Mouse (Mus musculus): Measurements from ENCODE around the gene Zfp385b. TPM values are rescaled to one million over a fixed set of nuclear protein-coding genes. Genes with fewer than 3 reads are reported as not detected.

Gene Zfp385b
- polyA plus RNA-seq, 1 experiment from 2014 or later: 6.8 TPM

DNA sequence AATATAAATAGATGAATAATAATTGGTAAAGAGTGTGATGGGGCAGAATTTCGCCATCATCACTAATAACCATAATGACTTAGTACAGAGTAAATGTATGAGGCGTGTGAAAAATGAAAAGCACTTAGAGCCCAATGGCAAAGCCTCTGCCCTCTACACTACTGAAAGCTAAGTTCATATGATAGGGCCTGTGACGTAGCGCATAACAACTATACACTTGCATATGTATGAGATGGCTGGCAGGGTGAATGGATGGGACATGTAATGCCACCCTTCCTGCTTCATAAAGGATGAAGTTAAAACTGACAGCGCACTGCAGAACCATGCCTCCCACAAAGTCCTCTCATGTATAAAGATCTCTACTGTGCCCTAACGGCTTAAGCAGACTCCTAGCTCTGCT lies 226.9 kb downstream of the Zfp385b start:
- Histone ChIP-seq H3K36me3 (ENCODE audit: control insufficient read depth, insufficient read depth, low read length) (no peaks in the 10 kb centered on the region), H3K4me2 (ENCODE audit: low read depth, low read length) (no peak overlapping the region), H3K9ac (ENCODE audit: low read depth, low read length) (no peak overlapping the region), H3K9me3 (ENCODE audit: control insufficient read depth, low read length) (no peaks in the 10 kb centered on the region), H3K27me3 (replicated peaks; ENCODE audit: control insufficient read depth, insufficient read depth, low read length) (no peaks in the 10 kb centered on the region), H3K4me1 (ENCODE audit: control insufficient read depth, insufficient read depth, low read length) (no peaks in the 10 kb centered on the region), H3K27ac (ENCODE audit: low read length) (no peak overlapping the region), H3K4me3 (ENCODE audit: low read length) (no peak overlapping the region)
- 88% methylated on average over 6 of the region's 6 CpGs for WGBS
- ATAC-seq: no peak

DNA sequence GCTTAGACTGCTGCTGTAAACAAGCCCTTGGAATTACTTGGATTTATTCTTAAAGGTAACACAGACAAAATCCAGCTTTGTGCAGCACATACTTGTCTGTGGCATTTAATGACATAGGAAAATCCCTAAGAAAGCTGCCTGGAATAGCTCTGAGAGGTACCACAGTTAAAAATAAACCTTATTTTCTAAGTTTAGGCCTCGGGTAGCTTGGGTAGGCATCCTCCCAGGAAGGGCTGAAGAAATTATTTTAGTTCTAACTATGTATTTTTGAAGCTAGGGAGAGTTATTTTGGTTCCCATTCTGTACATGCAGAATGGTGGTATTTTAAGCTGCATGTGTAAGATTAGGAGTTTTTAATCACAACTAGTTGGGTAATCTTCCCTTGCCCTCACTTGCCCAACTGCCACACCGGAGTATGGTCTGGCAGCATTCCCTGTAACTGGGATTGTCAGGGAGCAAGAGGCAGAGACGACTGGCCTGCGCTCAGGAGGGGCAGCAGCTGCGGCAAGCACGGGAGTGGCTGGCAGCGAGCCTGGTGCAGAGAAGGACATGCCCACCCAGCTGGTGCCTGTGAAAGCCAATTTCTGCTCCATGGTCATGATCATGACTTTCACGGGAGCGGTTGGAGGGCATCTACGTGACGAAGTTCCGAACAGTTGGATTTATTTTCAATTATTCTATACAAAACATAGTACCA lies 230.1 kb downstream of the Zfp385b start:
- Histone ChIP-seq H3K27ac (ENCODE audit: low read length) (no peak overlapping the region), H3K4me3 (ENCODE audit: low read length) (no peak overlapping the region), H3K9me3 (ENCODE audit: control insufficient read depth, low read length) (no peaks in the 10 kb centered on the region), H3K9ac (ENCODE audit: low read depth, low read length) (no peak overlapping the region), H3K36me3 (ENCODE audit: control insufficient read depth, insufficient read depth, low read length) (no peaks in the 10 kb centered on the region), H3K4me2 (ENCODE audit: low read depth, low read length) (no peak overlapping the region), H3K4me1 (ENCODE audit: control insufficient read depth, insufficient read depth, low read length) (no peaks in the 10 kb centered on the region), H3K27me3 (replicated peaks; ENCODE audit: control insufficient read depth, insufficient read depth, low read length) (no peaks in the 10 kb centered on the region)
- WGBS: 78% methylated on average over 12 of the region's 12 CpGs
- ATAC-seq: no peak

DNA sequence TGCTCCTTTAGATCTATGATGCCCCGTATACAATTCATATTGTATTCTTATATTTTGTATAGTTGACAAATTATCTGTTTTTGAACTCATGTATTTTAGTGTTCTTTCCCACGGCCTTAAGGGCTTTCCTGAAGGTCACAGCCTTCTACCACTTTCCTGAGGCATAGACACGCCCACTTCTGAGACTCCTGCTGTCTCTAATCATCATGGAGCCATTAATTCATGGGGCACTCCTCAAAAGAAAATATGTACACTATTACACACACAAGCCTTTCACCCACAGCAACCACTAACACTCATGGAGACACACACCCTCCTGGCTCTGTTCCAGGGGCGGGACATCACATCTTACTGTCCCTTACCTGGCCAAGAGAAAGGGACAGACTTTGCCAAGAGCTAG lies 232.1 kb downstream of the Zfp385b start:
- H3K4me2 ChIP-seq (ENCODE audit: low read depth, low read length): no peak overlapping the region
- no peaks in the 10 kb centered on the region for H3K4me1 ChIP-seq (ENCODE audit: control insufficient read depth, insufficient read depth, low read length)
- H3K9ac ChIP-seq (ENCODE audit: low read depth, low read length): no peak overlapping the region
- no peak overlapping the region for H3K4me3 ChIP-seq (ENCODE audit: low read length)
- 79% methylated on average over 4 of the region's 4 CpGs for WGBS
- H3K36me3 ChIP-seq (ENCODE audit: control insufficient read depth, insufficient read depth, low read length): no peaks in the 10 kb centered on the region
- no peaks in the 10 kb centered on the region for H3K27me3 ChIP-seq (replicated peaks; ENCODE audit: control insufficient read depth, insufficient read depth, low read length)
- ATAC-seq: no peak
- H3K9me3 ChIP-seq (ENCODE audit: control insufficient read depth, low read length): no peaks in the 10 kb centered on the region
- H3K27ac ChIP-seq (ENCODE audit: low read length): no peak overlapping the region

DNA sequence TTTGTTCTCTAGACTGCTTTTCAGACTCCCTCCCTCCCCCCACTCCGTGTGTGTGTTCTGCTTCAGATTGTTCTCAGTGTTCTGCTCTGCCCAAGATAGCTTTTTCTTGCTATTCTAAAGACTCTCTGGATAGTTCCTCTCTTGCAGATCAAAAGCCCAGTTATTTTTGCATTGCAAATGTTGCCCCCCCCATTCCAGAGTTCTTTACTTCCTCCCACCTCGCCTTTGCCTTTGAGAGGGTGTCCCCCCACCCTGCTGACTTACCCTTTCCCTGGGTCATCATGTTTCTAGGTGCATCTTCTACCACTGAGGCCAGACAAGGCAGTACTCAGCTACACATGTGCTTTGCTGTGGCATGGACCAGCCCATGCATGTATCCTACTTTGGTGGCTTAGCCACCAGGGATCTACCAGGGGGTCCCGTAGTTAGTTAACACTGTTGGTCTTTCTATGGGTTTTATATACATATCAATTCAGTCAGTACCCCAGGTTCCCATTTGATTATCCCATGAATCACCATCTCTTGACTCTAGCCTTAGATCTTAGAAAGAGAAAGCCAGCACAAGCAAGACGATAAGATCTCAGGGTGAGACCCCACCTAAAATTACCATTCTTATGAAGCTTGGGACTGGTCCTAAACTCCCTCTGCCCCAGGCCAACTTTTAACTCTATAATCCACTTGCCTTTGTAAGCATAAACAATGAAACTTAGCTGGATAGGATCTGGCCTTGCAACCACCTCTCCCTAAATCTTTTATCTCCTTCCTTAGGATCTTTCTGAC lies 232.7 kb downstream of the Zfp385b start:
- Histone ChIP-seq H3K36me3 (ENCODE audit: control insufficient read depth, insufficient read depth, low read length) (no peaks in the 10 kb centered on the region), H3K4me3 (ENCODE audit: low read length) (no peak overlapping the region), H3K4me1 (ENCODE audit: control insufficient read depth, insufficient read depth, low read length) (no peaks in the 10 kb centered on the region), H3K4me2 (ENCODE audit: low read depth, low read length) (no peak overlapping the region), H3K9ac (ENCODE audit: low read depth, low read length) (no peak overlapping the region), H3K9me3 (ENCODE audit: control insufficient read depth, low read length) (no peaks in the 10 kb centered on the region), H3K27ac (ENCODE audit: low read length) (no peak overlapping the region), H3K27me3 (replicated peaks; ENCODE audit: control insufficient read depth, insufficient read depth, low read length) (no peaks in the 10 kb centered on the region)
- 78% methylated on average over 4 of the region's 4 CpGs for WGBS
- ATAC-seq: no peak

DNA sequence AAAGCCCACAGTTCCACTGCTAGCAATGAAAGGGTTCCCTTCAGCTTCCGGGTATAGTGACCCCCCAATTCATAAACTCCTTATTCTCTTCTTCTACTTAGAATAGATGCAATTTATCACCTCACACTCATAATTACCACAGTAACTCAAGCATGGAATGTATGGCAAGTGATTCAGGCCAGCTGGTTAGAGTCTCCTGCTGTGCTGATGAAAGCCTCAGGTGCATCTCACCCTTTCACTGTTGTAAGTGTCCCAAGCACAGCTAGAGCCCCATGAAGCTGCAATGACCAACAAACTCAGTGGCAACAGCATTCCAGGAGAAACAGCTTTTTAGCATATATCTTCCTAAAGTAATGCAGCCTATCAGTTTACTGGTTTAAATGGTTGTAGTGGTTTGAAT lies 235.9 kb downstream of the Zfp385b start:
- H3K36me3 ChIP-seq (ENCODE audit: control insufficient read depth, insufficient read depth, low read length): no peaks in the 10 kb centered on the region
- H3K4me1 ChIP-seq (ENCODE audit: control insufficient read depth, insufficient read depth, low read length): no peaks in the 10 kb centered on the region
- 71% methylated on average over 1 of the region's 1 CpGs for WGBS
- H3K27me3 ChIP-seq (replicated peaks; ENCODE audit: control insufficient read depth, insufficient read depth, low read length): no peaks in the 10 kb centered on the region
- H3K9me3 ChIP-seq (ENCODE audit: control insufficient read depth, low read length): no peaks in the 10 kb centered on the region
- no peak for ATAC-seq
- no peak overlapping the region for H3K4me3 ChIP-seq (ENCODE audit: low read length)
- H3K9ac ChIP-seq (ENCODE audit: low read depth, low read length): no peak overlapping the region
- H3K4me2 ChIP-seq (ENCODE audit: low read depth, low read length): no peak overlapping the region
- H3K27ac ChIP-seq (ENCODE audit: low read length): no peak overlapping the region

DNA sequence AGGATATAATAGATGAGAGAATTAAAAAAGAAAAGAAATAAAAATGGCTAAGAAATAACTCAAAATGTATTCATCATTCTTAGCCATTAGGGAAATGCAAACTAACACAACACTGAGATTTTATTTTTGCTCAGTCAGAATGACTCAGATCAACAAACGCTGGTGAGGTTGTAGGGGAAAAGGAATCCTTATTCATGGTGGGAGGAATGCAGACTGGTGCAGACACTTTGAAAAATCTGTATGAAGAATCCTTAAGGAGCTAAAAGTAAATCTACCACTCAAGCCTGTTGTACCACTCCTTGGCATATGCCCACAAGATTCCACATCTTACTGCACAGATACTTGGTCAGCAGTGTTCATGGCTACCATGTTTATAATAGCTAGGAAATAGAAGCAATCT lies 242.9 kb downstream of the Zfp385b start:
- no peak overlapping the region for H3K9ac ChIP-seq (ENCODE audit: low read depth, low read length)
- no peaks in the 10 kb centered on the region for H3K4me1 ChIP-seq (ENCODE audit: control insufficient read depth, insufficient read depth, low read length)
- no peaks in the 10 kb centered on the region for H3K36me3 ChIP-seq (ENCODE audit: control insufficient read depth, insufficient read depth, low read length)
- ATAC-seq: no peak
- H3K27me3 ChIP-seq (replicated peaks; ENCODE audit: control insufficient read depth, insufficient read depth, low read length): no peaks in the 10 kb centered on the region
- 79% methylated on average over 1 of the region's 1 CpGs for WGBS
- H3K4me3 ChIP-seq (ENCODE audit: low read length): no peak overlapping the region
- H3K9me3 ChIP-seq (ENCODE audit: control insufficient read depth, low read length): no peaks in the 10 kb centered on the region
- H3K27ac ChIP-seq (ENCODE audit: low read length): no peak overlapping the region
- H3K4me2 ChIP-seq (ENCODE audit: low read depth, low read length): no peak overlapping the region

DNA sequence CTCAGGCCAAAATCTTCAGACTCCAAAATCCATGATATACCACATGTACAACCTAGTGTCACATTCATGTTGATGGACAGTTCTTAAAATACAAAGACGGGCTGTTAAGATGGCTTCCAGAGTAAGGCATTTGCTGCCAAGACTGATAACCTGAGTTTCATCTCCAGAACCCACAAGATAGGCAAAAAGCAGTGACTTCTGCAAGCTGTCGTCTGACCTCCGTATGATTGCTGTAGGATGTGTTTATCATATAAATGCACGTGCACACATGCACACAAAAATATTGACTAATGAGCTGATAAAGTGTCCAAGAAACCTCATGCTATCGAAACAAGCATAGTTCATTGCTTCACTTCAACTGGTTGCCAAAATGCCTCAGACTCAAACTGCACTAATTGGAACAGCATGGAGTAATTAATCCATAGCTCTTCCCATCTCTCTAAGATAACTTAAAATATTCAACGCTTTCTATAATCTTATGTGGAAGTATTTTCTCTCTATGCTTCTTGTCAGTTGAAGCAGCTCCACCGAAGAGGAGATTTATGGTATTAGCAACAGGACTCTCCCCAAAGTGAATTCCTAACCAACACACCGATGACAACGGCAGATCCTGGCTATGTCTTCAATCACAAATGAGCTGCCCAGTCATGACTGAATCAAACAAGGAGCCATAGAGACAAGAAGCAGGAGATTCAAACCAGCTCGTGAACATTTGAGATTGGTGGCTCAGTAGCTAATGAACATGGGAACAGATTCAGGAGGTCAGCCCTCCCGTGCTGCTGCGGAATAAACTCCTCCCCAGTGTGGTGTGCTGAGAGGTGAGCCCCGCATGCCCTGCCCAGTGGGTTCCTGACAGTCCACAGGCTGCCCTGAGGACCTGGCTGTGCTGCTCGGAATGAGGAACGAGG lies 251.7 kb downstream of the Zfp385b start:
- Histone ChIP-seq H3K4me2 (ENCODE audit: low read depth, low read length) (no peak overlapping the region), H3K27me3 (replicated peaks; ENCODE audit: control insufficient read depth, insufficient read depth, low read length) (no peaks in the 10 kb centered on the region), H3K9me3 (ENCODE audit: control insufficient read depth, low read length) (no peaks in the 10 kb centered on the region), H3K4me3 (ENCODE audit: low read length) (no peak overlapping the region), H3K9ac (ENCODE audit: low read depth, low read length) (no peak overlapping the region), H3K4me1 (ENCODE audit: control insufficient read depth, insufficient read depth, low read length) (no peaks in the 10 kb centered on the region), H3K27ac (ENCODE audit: low read length) (no peak overlapping the region), H3K36me3 (ENCODE audit: control insufficient read depth, insufficient read depth, low read length) (no peaks in the 10 kb centered on the region)
- 69% methylated on average over 15 of the region's 15 CpGs for WGBS
- ATAC-seq: no peak

DNA sequence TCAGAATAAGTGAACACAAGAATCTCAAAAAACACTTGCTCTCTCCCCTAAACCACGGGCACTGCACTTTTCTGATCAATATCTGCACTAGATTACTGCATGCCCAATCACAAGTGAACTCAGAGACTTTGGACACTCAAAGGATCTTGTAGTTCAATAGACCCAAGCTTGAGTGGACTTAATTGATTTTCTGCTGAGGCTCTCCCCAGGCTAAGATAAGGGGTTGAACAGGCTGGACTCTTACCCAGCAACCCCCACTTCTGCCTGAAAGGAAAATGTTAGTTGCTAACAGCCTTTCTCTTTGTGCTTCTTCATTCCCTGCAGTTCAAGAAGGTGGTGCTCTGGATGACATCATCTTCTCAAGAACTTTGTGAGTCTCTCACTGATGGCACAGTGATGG lies 255.7 kb downstream of the Zfp385b start:
- WGBS: 52% methylated on average over 1 of the region's 1 CpGs
- Histone ChIP-seq H3K36me3 (ENCODE audit: control insufficient read depth, insufficient read depth, low read length) (no peaks in the 10 kb centered on the region), H3K27ac (ENCODE audit: low read length) (no peak overlapping the region), H3K4me3 (ENCODE audit: low read length) (no peak overlapping the region), H3K9ac (ENCODE audit: low read depth, low read length) (no peak overlapping the region), H3K4me1 (ENCODE audit: control insufficient read depth, insufficient read depth, low read length) (no peaks in the 10 kb centered on the region), H3K4me2 (ENCODE audit: low read depth, low read length) (no peak overlapping the region), H3K27me3 (replicated peaks; ENCODE audit: control insufficient read depth, insufficient read depth, low read length) (no peaks in the 10 kb centered on the region), H3K9me3 (ENCODE audit: control insufficient read depth, low read length) (no peaks in the 10 kb centered on the region)
- ATAC-seq: peak; percentile 60; the same call in 1 of the 2 replicates

DNA sequence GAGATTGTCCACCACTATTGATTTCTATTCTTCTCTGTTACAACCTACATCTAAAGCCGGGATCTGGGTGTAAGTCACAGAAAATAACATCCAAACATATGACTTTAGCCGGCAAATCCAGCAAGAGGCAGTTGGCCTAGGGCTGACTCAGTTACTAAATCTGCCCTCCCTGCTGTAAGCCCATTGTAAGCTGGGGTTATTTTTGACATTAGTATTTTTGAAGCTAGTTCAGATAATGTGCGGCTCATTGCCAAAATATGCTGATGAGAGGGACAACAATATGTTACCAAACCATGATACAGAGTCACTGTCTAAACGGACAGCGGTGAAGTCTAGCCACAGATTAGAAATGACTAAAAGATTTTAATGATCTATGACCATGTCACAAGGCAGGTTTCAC lies 257.5 kb downstream of the Zfp385b start:
- WGBS: 90% methylated on average over 5 of the region's 5 CpGs

More for the DNA sequence above, 257.5 kb downstream of the Zfp385b start:
- no peak overlapping the region for H3K9ac ChIP-seq (ENCODE audit: low read depth, low read length)
- H3K27ac ChIP-seq (ENCODE audit: low read length): no peak overlapping the region
- H3K36me3 ChIP-seq (ENCODE audit: control insufficient read depth, insufficient read depth, low read length): no peaks in the 10 kb centered on the region
- no peak overlapping the region for H3K4me3 ChIP-seq (ENCODE audit: low read length)
- no peaks in the 10 kb centered on the region for H3K4me1 ChIP-seq (ENCODE audit: control insufficient read depth, insufficient read depth, low read length)
- H3K4me2 ChIP-seq (ENCODE audit: low read depth, low read length): no peak overlapping the region
- H3K27me3 ChIP-seq (replicated peaks; ENCODE audit: control insufficient read depth, insufficient read depth, low read length): no peaks in the 10 kb centered on the region
- no peak for ATAC-seq
- no peaks in the 10 kb centered on the region for H3K9me3 ChIP-seq (ENCODE audit: control insufficient read depth, low read length)

Data from intestine, embryonic 16.5 days (tissue).